Mouse (Mus musculus) left cerebral cortex, adult 2 months (tissue): ENCODE measurements at regions not wholly inside any gene's neighbourhood (a gene's known extent, or its start where the extent isn't known, plus 50 kb on each side); places are given as distances from the start of the nearest gene placed in this dataset.

ENCODE experiments used
- DNase-seq, 2 experiments: peaks; one replicate each; pipeline ENCODE4 v3.0.0; 2021 to 2022; ENCODE audit warnings: low spot score in 2 of 2, mixed read lengths in 1 of 2; ENCODE audit errors: extremely low spot score in 1 of 2
- H3K27ac ChIP-seq: fragments of 200-600 bp; 2 replicates; pipeline ENCODE4 v1.8.1; 2022
- H3K4me3 ChIP-seq: fragments of 200-600 bp; 2 replicates; pipeline ENCODE4 v1.8.1; 2022
- CTCF ChIP-seq: fragments of 200-600 bp; IDR thresholded peaks from 2 replicates; pipeline ENCODE4 v1.8.1; 2022; ENCODE audit warnings: antibody characterized with exemption, mild to moderate bottlenecking, moderate library complexity
- intact Hi-C: fragments of 180-260 bp; cut with DNase I; formaldehyde crosslinking; loops from one replicate; pipeline ENCODE4 v1.15.1; 2025

GRCm38 (mm10) chr5:125843259-125843658, 311.7 kb downstream of the Tmem132b start:
- no peak for DNase-seq
- Histone ChIP-seq H3K27ac (peak overlapping the region; percentile 48; the same call in 1 of the 2 replicates), H3K4me3 (no peak overlapping the region)
- intact Hi-C loops: no loop called here
- TF ChIP-seq CTCF: no peak

GRCm38 (mm10) chr5:125849722-125850121, 318.1 kb downstream of the Tmem132b start:
- no peak overlapping the region for H3K27ac ChIP-seq
- H3K4me3 ChIP-seq: no peak overlapping the region
- peak; percentile 33 for TF ChIP-seq CTCF
- intact Hi-C loops: no loop called here
- DNase-seq: no peak

GRCm38 (mm10) chr5:125876296-125876695, 344.7 kb downstream of the Tmem132b start:
- no peak overlapping the region for H3K4me3 ChIP-seq
- TF ChIP-seq CTCF: no peak
- H3K27ac ChIP-seq: no peak overlapping the region
- no peak for DNase-seq
- intact Hi-C loops: no loop called here

- DNase-seq: no peak
- intact Hi-C loops: loop anchor here (2.0 kb wide), 1 partner anchor 52 kb away; no protein-coding TSS in a partner anchor
- TF ChIP-seq CTCF: no peak
- Histone ChIP-seq H3K4me3 (no peak overlapping the region), H3K27ac (peak overlapping the region; percentile 49; the same call in 1 of the 2 replicates)
Measured at GRCm38 (mm10) chr5:125888840-125889239, 357.3 kb downstream of the Tmem132b start.

- intact Hi-C loops: no loop called here
- no peak for DNase-seq
- Histone ChIP-seq H3K27ac (no peak overlapping the region), H3K4me3 (no peak overlapping the region)
- TF ChIP-seq CTCF: no peak
Measured at GRCm38 (mm10) chr5:125893864-125894263, 362.3 kb downstream of the Tmem132b start.

GRCm38 (mm10) chr5:125902038-125902437, 370.5 kb downstream of the Tmem132b start:
- no peak overlapping the region for H3K4me3 ChIP-seq
- TF ChIP-seq CTCF: no peak
- no peak overlapping the region for H3K27ac ChIP-seq
- DNase-seq: no peak
- intact Hi-C loops: loop anchor here (10.0 kb wide), 1 partner anchor 97 kb away; no protein-coding TSS in a partner anchor

GRCm38 (mm10) chr5:125904426-125904825, 372.9 kb downstream of the Tmem132b start:
- H3K27ac ChIP-seq: peak overlapping the region; percentile 47; the same call in 1 of the 2 replicates
- no peak for TF ChIP-seq CTCF
- no peak overlapping the region for H3K4me3 ChIP-seq
- intact Hi-C loops: loop anchor here (10.0 kb wide), 1 partner anchor 100 kb away; no protein-coding TSS in a partner anchor
- no peak for DNase-seq

GRCm38 (mm10) chr5:125907332-125907731, 375.8 kb downstream of the Tmem132b start:
- no peak overlapping the region for H3K4me3 ChIP-seq
- H3K27ac ChIP-seq: peak overlapping the region; percentile 81
- TF ChIP-seq CTCF: no peak
- intact Hi-C loops: loop anchor here (2.0 to 10.0 kb wide), 3 partner anchors 79 to 375 kb away; partner anchors contain the start of gene Tmem132b
- DNase-seq: no peak

- no peak for TF ChIP-seq CTCF
- Histone ChIP-seq H3K4me3 (no peak overlapping the region), H3K27ac (peak overlapping the region; percentile 81)
- DNase-seq: no peak
- intact Hi-C loops: loop anchor here (2.0 to 10.0 kb wide), 3 partner anchors 79 to 376 kb away; partner anchors contain the start of gene Tmem132b
Measured at GRCm38 (mm10) chr5:125907909-125908308, 376.3 kb downstream of the Tmem132b start.

- DNase-seq: no peak
- peak overlapping the region; percentile 36; the same call in 1 of the 2 replicates for H3K27ac ChIP-seq
- H3K4me3 ChIP-seq: no peak overlapping the region
- no peak for TF ChIP-seq CTCF
- intact Hi-C loops: no loop called here
Measured at GRCm38 (mm10) chr5:125915857-125916256, 384.3 kb downstream of the Tmem132b start.

GRCm38 (mm10) chr5:125920965-125921364, 389.4 kb downstream of the Tmem132b start:
- no peak overlapping the region for H3K4me3 ChIP-seq
- H3K27ac ChIP-seq: no peak overlapping the region
- TF ChIP-seq CTCF: no peak
- no peak for DNase-seq
- intact Hi-C loops: no loop called here

GRCm38 (mm10) chr5:125925856-125926497, 394.4 kb downstream of the Tmem132b start:
- no peak for DNase-seq
- no peak for TF ChIP-seq CTCF
- intact Hi-C loops: loop anchor here (2.0 to 5.0 kb wide), 2 partner anchors 119 to 341 kb away; no protein-coding TSS in a partner anchor
- Histone ChIP-seq H3K27ac (peak overlapping the region; percentile 69), H3K4me3 (no peak overlapping the region)

- intact Hi-C loops: loop anchor here (5.0 kb wide), 1 partner anchor 94 kb away; no protein-coding TSS in a partner anchor
- Histone ChIP-seq H3K4me3 (no peak overlapping the region), H3K27ac (peak overlapping the region; percentile 58)
- DNase-seq: peak; percentile 35 to 42
- no peak for TF ChIP-seq CTCF
Measured at GRCm38 (mm10) chr5:125931502-125931901, 399.9 kb downstream of the Tmem132b start.
